Mouse (Mus musculus) c-Kit-negative CD71-positive TER-119-positive erythroid progenitor cells, embryonic 14.5 days (primary cell): ENCODE measurements at regions not wholly inside any gene's neighbourhood (a gene's known extent, or its start where the extent isn't known, plus 50 kb on each side); places are given as distances from the start of the nearest gene placed in this dataset.

Source experiments
- DNase-seq: peaks from one replicate; pipeline ENCODE4 v3.0.0-alpha.2; 2013; ENCODE audit warnings: low read depth, low spot score

GRCm38 (mm10) chr15:87091048-87091777, 452.9 kb upstream of the Fam19a5 start:
- no peak for DNase-seq

GRCm38 (mm10) chr15:87097206-87097605, 446.9 kb upstream of the Fam19a5 start:
- no peak for DNase-seq

- no peak for DNase-seq
Measured at GRCm38 (mm10) chr15:87101146-87101545, 443.0 kb upstream of the Fam19a5 start.

GRCm38 (mm10) chr15:87102211-87102610, 441.9 kb upstream of the Fam19a5 start:
- DNase-seq: no peak

- DNase-seq: no peak
Measured at GRCm38 (mm10) chr15:87105951-87106350, 438.1 kb upstream of the Fam19a5 start.

- DNase-seq: no peak
Measured at GRCm38 (mm10) chr15:87107701-87108100, 436.4 kb upstream of the Fam19a5 start.

- no peak for DNase-seq
Measured at GRCm38 (mm10) chr15:87108411-87108810, 435.7 kb upstream of the Fam19a5 start.

GRCm38 (mm10) chr15:87122656-87123055, 421.4 kb upstream of the Fam19a5 start:
- no peak for DNase-seq

GRCm38 (mm10) chr15:87125427-87126148, 418.5 kb upstream of the Fam19a5 start:
- no peak for DNase-seq

- no peak for DNase-seq
Measured at GRCm38 (mm10) chr15:87138870-87139269, 405.2 kb upstream of the Fam19a5 start.

GRCm38 (mm10) chr15:87169136-87169535, 375.0 kb upstream of the Fam19a5 start:
- DNase-seq: no peak

GRCm38 (mm10) chr15:87170890-87171289, 373.2 kb upstream of the Fam19a5 start:
- no peak for DNase-seq

- DNase-seq: no peak
Measured at GRCm38 (mm10) chr15:87173096-87173495, 371.0 kb upstream of the Fam19a5 start.

- no peak for DNase-seq
Measured at GRCm38 (mm10) chr15:87178646-87179045, 365.5 kb upstream of the Fam19a5 start.

GRCm38 (mm10) chr15:87180836-87181235, 363.3 kb upstream of the Fam19a5 start:
- no peak for DNase-seq

GRCm38 (mm10) chr15:87184248-87184647, 359.9 kb upstream of the Fam19a5 start:
- no peak for DNase-seq

GRCm38 (mm10) chr15:87188816-87189455, 355.2 kb upstream of the Fam19a5 start:
- no peak for DNase-seq

- DNase-seq: no peak
Measured at GRCm38 (mm10) chr15:87191901-87192300, 352.2 kb upstream of the Fam19a5 start.

GRCm38 (mm10) chr15:87196306-87196893, 347.7 kb upstream of the Fam19a5 start:
- no peak for DNase-seq

GRCm38 (mm10) chr15:87199641-87200040, 344.5 kb upstream of the Fam19a5 start:
- no peak for DNase-seq

- DNase-seq: no peak
Measured at GRCm38 (mm10) chr15:87200282-87201048, 343.6 kb upstream of the Fam19a5 start.
